12 mouse cellular contexts compared by ENCODE assay signal in genomic region chr4:59260871-59261515, GRCm38 (mm10).
A peak's percentile ranks its signal among the peaks of the same experiment; 100 is the strongest.
DNase-seq lines count a peak whose midpoint lies in the region; ATAC-seq lines count a peak whose summit lies in the region.
"Had no signal": no experiment of that assay in that cellular context is flagged by ENCODE, and none has a peak within 500 bp of the region (broad histone marks: within the 10 kb centered on the region; RNA-seq: fewer than 3 reads in every experiment).

No protein-coding gene starts in this region.

- DNase-seq in lung, postnatal 36 days = peak; percentile 53
- no peak for DNase-seq in lung, postnatal 4 days
- DNase-seq in thymus, postnatal 36 days = peak; percentile 62 to 74
- no peak for DNase-seq in kidney, adult 9 months
- DNase-seq in adrenal gland, postnatal 4 days (ENCODE audit: low spot score in 2 of 2) = no peak
- DNase-seq in cerebellum, postnatal 36 days = no peak
- DNase-seq: cerebellum, adult 11 months; layer of hippocampus, adult 9-11 months; right cerebral cortex, postnatal 4 days had no signal

- ATAC-seq in erythroid progenitor cell, adult 5-6 weeks (replicated peaks; ENCODE audit: low FRiP score, poor library complexity, severe bottlenecking) = peak; percentile 38; the same call in 1 of the 2 replicates
- ATAC-seq in monocyte, adult 5-6 weeks (replicated peaks; ENCODE audit: insufficient number of reproducible peaks, low FRiP score, low TSS enrichment, poor library complexity, severe bottlenecking) = peak; percentile 57
- ATAC-seq: intestine, embryonic 15.5 days had no signal

Comparison
In these comparisons a context has a peak if more than half of its experiments do, and no peak if none do; other contexts are left out.
1. DNase-seq: peak in lung, postnatal 36 days (single experiment) and thymus, postnatal 36 days (2 of 2); none in lung, postnatal 4 days (0 of 2), kidney, adult 9 months (single experiment), adrenal gland, postnatal 4 days (0 of 2) and cerebellum, postnatal 36 days (0 of 2).